Mouse (Mus musculus): ENCODE results near the gene Pdhx. TPM values are rescaled to one million over a fixed set of nuclear protein-coding genes. Genes with fewer than 3 reads are reported as not detected.

Gene Pdhx
- total RNA-seq, 1 experiment: 35.6 TPM

- Histone ChIP-seq H3K4me3 (ENCODE audit: insufficient read depth in 1 of 2, low read depth in 1 of 2, low read length in 2 of 2, poor library complexity in 1 of 2, severe bottlenecking in 1 of 2) (no peak overlapping the region), H3K9ac (ENCODE audit: insufficient read depth, low read depth, low read length, poor library complexity, severe bottlenecking) (no peak overlapping the region), H3K9me3 (ENCODE audit: control insufficient read depth, insufficient read depth, low read depth, low read length) (no peaks in the 10 kb centered on the region), H3K27ac (ENCODE audit: insufficient read depth, low read depth, low read length, poor library complexity, severe bottlenecking) (no peak overlapping the region), H3K4me1 (ENCODE audit: control insufficient read depth in 2 of 2, insufficient read depth in 2 of 2, low read length in 2 of 2, poor library complexity in 1 of 2) (peaks cover 0 to 2% of the 10 kb centered on the region in 2 experiments; a peak in 1 of 4 replicates), H3K36me3 (ENCODE audit: control insufficient read depth, insufficient read depth, low read length, poor library complexity, severe bottlenecking) (no peaks in the 10 kb centered on the region)
- in situ Hi-C loops (cut with MboI; ENCODE audit: low sequenced_read_pairs in 2 of 2, unreplicated experiment in 2 of 2): loop anchor here (5.0 to 25.0 kb wide), 2 partner anchors 251 to 256 kb away; no protein-coding TSS in a partner anchor
- peak; percentile 27 for DNase-seq (ENCODE audit: low read depth, low spot score)
- peak; percentile 50 for TF ChIP-seq ZC3H11A (IDR thresholded peaks at IDR 0.05; ENCODE audit: borderline replicate concordance, low read depth, low read length)
- TF ChIP-seq MAFK (IDR thresholded peaks at IDR 0.05; ENCODE audit: insufficient read depth, low read depth, low read length): no peak
- no peak for TF ChIP-seq HCFC1 (IDR thresholded peaks at IDR 0.05; ENCODE audit: borderline replicate concordance, insufficient read depth, low read length)
Measured at GRCm38 (mm10) chr2:103086432-103086831, 13.1 kb upstream of the Pdhx start.

- in situ Hi-C loops (cut with MboI; ENCODE audit: low sequenced_read_pairs in 2 of 2, unreplicated experiment in 2 of 2): loop anchor here (5.0 to 25.0 kb wide), 2 partner anchors 252 to 257 kb away; no protein-coding TSS in a partner anchor
Measured at GRCm38 (mm10) chr2:103085633-103086032, 12.3 kb upstream of the Pdhx start.

GRCm38 (mm10) chr2:103084451-103084850, 11.1 kb upstream of the Pdhx start:
- H3K4me1 ChIP-seq (ENCODE audit: control insufficient read depth in 2 of 2, insufficient read depth in 2 of 2, low read length in 2 of 2, poor library complexity in 1 of 2): peaks cover 0 to 2% of the 10 kb centered on the region in 2 experiments; a peak in 1 of 4 replicates
- DNase-seq (ENCODE audit: low read depth, low spot score): peak; percentile 20
- H3K27ac ChIP-seq (ENCODE audit: insufficient read depth, low read depth, low read length, poor library complexity, severe bottlenecking): no peak overlapping the region
- no peak overlapping the region for H3K4me3 ChIP-seq (ENCODE audit: insufficient read depth in 1 of 2, low read depth in 1 of 2, low read length in 2 of 2, poor library complexity in 1 of 2, severe bottlenecking in 1 of 2)
- in situ Hi-C loops (cut with MboI; ENCODE audit: low sequenced_read_pairs in 2 of 2, unreplicated experiment in 2 of 2): loop anchor here in 1 of 2 experiments (25.0 kb wide), 1 partner anchor 253 kb away; no protein-coding TSS in a partner anchor
- H3K36me3 ChIP-seq (ENCODE audit: control insufficient read depth, insufficient read depth, low read length, poor library complexity, severe bottlenecking): no peaks in the 10 kb centered on the region
- no peak overlapping the region for H3K9ac ChIP-seq (ENCODE audit: insufficient read depth, low read depth, low read length, poor library complexity, severe bottlenecking)
- TF ChIP-seq ZC3H11A (IDR thresholded peaks at IDR 0.05; ENCODE audit: borderline replicate concordance, low read depth, low read length) (no peak), ZNF384 (IDR thresholded peaks at IDR 0.05; ENCODE audit: low read depth, low read length) (no peak), HCFC1 (IDR thresholded peaks at IDR 0.05; ENCODE audit: borderline replicate concordance, insufficient read depth, low read length) (no peak), MAFK (IDR thresholded peaks at IDR 0.05; ENCODE audit: insufficient read depth, low read depth, low read length) (no peak), CHD2 (IDR thresholded peaks at IDR 0.05; ENCODE audit: low read depth, low read length) (no peak)
- no peaks in the 10 kb centered on the region for H3K9me3 ChIP-seq (ENCODE audit: control insufficient read depth, insufficient read depth, low read depth, low read length)

More at GRCm38 (mm10) chr2:103085633-103086032, 12.3 kb upstream of the Pdhx start:
- DNase-seq (ENCODE audit: low read depth, low spot score): no peak
- no peaks in the 10 kb centered on the region for H3K36me3 ChIP-seq (ENCODE audit: control insufficient read depth, insufficient read depth, low read length, poor library complexity, severe bottlenecking)
- TF ChIP-seq ZNF384 (IDR thresholded peaks at IDR 0.05; ENCODE audit: low read depth, low read length) (no peak), CHD2 (IDR thresholded peaks at IDR 0.05; ENCODE audit: low read depth, low read length) (no peak), MAFK (IDR thresholded peaks at IDR 0.05; ENCODE audit: insufficient read depth, low read depth, low read length) (no peak), HCFC1 (IDR thresholded peaks at IDR 0.05; ENCODE audit: borderline replicate concordance, insufficient read depth, low read length) (no peak), ZC3H11A (IDR thresholded peaks at IDR 0.05; ENCODE audit: borderline replicate concordance, low read depth, low read length) (no peak)
- no peak overlapping the region for H3K27ac ChIP-seq (ENCODE audit: insufficient read depth, low read depth, low read length, poor library complexity, severe bottlenecking)
- H3K4me1 ChIP-seq (ENCODE audit: control insufficient read depth in 2 of 2, insufficient read depth in 2 of 2, low read length in 2 of 2, poor library complexity in 1 of 2): peaks cover 0 to 2% of the 10 kb centered on the region in 2 experiments; a peak in 1 of 4 replicates
- H3K4me3 ChIP-seq (ENCODE audit: insufficient read depth in 1 of 2, low read depth in 1 of 2, low read length in 2 of 2, poor library complexity in 1 of 2, severe bottlenecking in 1 of 2): no peak overlapping the region
- H3K9ac ChIP-seq (ENCODE audit: insufficient read depth, low read depth, low read length, poor library complexity, severe bottlenecking): no peak overlapping the region
- no peaks in the 10 kb centered on the region for H3K9me3 ChIP-seq (ENCODE audit: control insufficient read depth, insufficient read depth, low read depth, low read length)

- no peak for DNase-seq (ENCODE audit: low read depth, low spot score)
- TF ChIP-seq MAFK (IDR thresholded peaks at IDR 0.05; ENCODE audit: insufficient read depth, low read depth, low read length) (no peak), ZC3H11A (IDR thresholded peaks at IDR 0.05; ENCODE audit: borderline replicate concordance, low read depth, low read length) (no peak), ZNF384 (IDR thresholded peaks at IDR 0.05; ENCODE audit: low read depth, low read length) (no peak)
- no peaks in the 10 kb centered on the region for H3K36me3 ChIP-seq (ENCODE audit: control insufficient read depth, insufficient read depth, low read length, poor library complexity, severe bottlenecking)
- H3K27ac ChIP-seq (ENCODE audit: insufficient read depth, low read depth, low read length, poor library complexity, severe bottlenecking): no peak overlapping the region
- in situ Hi-C loops (cut with MboI; ENCODE audit: low sequenced_read_pairs in 2 of 2, unreplicated experiment in 2 of 2): loop anchor here in 1 of 2 experiments (25.0 kb wide), 1 partner anchor 254 kb away; no protein-coding TSS in a partner anchor
- peaks cover 0 to 2% of the 10 kb centered on the region in 2 experiments; a peak in 1 of 4 replicates for H3K4me1 ChIP-seq (ENCODE audit: control insufficient read depth in 2 of 2, insufficient read depth in 2 of 2, low read length in 2 of 2, poor library complexity in 1 of 2)
- H3K4me3 ChIP-seq (ENCODE audit: insufficient read depth in 1 of 2, low read depth in 1 of 2, low read length in 2 of 2, poor library complexity in 1 of 2, severe bottlenecking in 1 of 2): no peak overlapping the region
- H3K9ac ChIP-seq (ENCODE audit: insufficient read depth, low read depth, low read length, poor library complexity, severe bottlenecking): no peak overlapping the region
- H3K9me3 ChIP-seq (ENCODE audit: control insufficient read depth, insufficient read depth, low read depth, low read length): no peaks in the 10 kb centered on the region
Measured at GRCm38 (mm10) chr2:103082853-103083252, 9.5 kb upstream of the Pdhx start.

Measured in ES-E14 (cell line).